Mouse (Mus musculus) cortical plate, adult 2 months (tissue): Measurements from ENCODE around the gene Smc2. TPM values are rescaled to one million over a fixed set of nuclear protein-coding genes. Genes with fewer than 3 reads are reported as not detected.
"Not testable (repeated sequence)": the region's sequence is repeated elsewhere in the genome, so short reads cannot be mapped to it uniquely, and the experiment has no call there.

Experiments used
- H3K27ac ChIP-seq: fragments of 200-500 bp; 2 replicates; pipeline ENCODE4 v1.5.1; 2012; ENCODE audit warnings: low read length, control low read depth, inconsistent platforms; ENCODE audit not compliant: insufficient read depth
- H3K4me1 ChIP-seq: fragments of 200-500 bp; 2 replicates; pipeline ENCODE4 v1.6.1; 2011; ENCODE audit warnings: low read length; ENCODE audit not compliant: control insufficient read depth, insufficient read depth
- H3K4me3 ChIP-seq: fragments of 200-500 bp; 2 replicates; pipeline ENCODE4 v1.5.1; 2011; ENCODE audit warnings: mild to moderate bottlenecking, low read length, control low read depth; ENCODE audit not compliant: insufficient read depth
- CTCF ChIP-seq: fragments of 200-500 bp; IDR thresholded peaks from 2 replicates; pipeline ENCODE4 v1.5.1; 2011; ENCODE audit warnings: mild to moderate bottlenecking, control low read depth, low read length; ENCODE audit not compliant: insufficient read depth; ENCODE audit errors: extremely low read depth
- POLR2A ChIP-seq: fragments of 200-500 bp; IDR thresholded peaks from 2 replicates; pipeline ENCODE4 v1.6.1; 2011; ENCODE audit warnings: mild to moderate bottlenecking, low read length, control low read depth; ENCODE audit not compliant: insufficient read depth; ENCODE audit errors: extremely low read depth
- polyA plus RNA-seq: library from polyadenylated mRNA; depleted of rRNA; stranded (reverse); fragments of >200 nt; gene quantifications from 2 replicates; pipeline ENCODE4 v1.2.3, GENCODE M21; 2012; rRNA removed

The Smc2 gene
- polyA plus RNA-seq, 1 experiment = 2.3 TPM

GRCm38 (mm10) chr4:52487486-52487885 lies 48.4 kb downstream of the Smc2 start:
- Histone ChIP-seq H3K4me3 (no peak overlapping the region), H3K4me1 (no peaks in the 10 kb centered on the region), H3K27ac (no peak overlapping the region)
- TF ChIP-seq CTCF (no peak), POLR2A (no peak)

- not testable (repeated sequence) for H3K27ac ChIP-seq, H3K4me1 ChIP-seq, H3K4me3 ChIP-seq
Measured at GRCm38 (mm10) chr4:52497144-52497543, 58.1 kb downstream of the Smc2 start, which contains the start of gene Vma21-ps. Gene Vma21-ps, minus strand, starts transcription at chr4:52497244.

- no peaks in the 10 kb centered on the region for H3K4me1 ChIP-seq
- H3K4me3 ChIP-seq = no peak overlapping the region
- TF ChIP-seq POLR2A (no peak), CTCF (no peak)
- no peak overlapping the region for H3K27ac ChIP-seq
Measured at GRCm38 (mm10) chr4:52517580-52517979, 78.5 kb downstream of the Smc2 start.

GRCm38 (mm10) chr4:52519301-52519700 lies 80.3 kb downstream of the Smc2 start:
- TF ChIP-seq POLR2A (no peak), CTCF (no peak)
- Histone ChIP-seq H3K4me1 (no peaks in the 10 kb centered on the region), H3K4me3 (no peak overlapping the region), H3K27ac (no peak overlapping the region)

- no peak overlapping the region for H3K27ac ChIP-seq
- no peaks in the 10 kb centered on the region for H3K4me1 ChIP-seq
- TF ChIP-seq CTCF = no peak
- TF ChIP-seq POLR2A = no peak
- no peak overlapping the region for H3K4me3 ChIP-seq
Measured at GRCm38 (mm10) chr4:52526464-52526863, 87.4 kb downstream of the Smc2 start.

GRCm38 (mm10) chr4:52530636-52531035 lies 91.6 kb downstream of the Smc2 start:
- H3K27ac ChIP-seq = no peak overlapping the region
- H3K4me3 ChIP-seq = no peak overlapping the region
- no peaks in the 10 kb centered on the region for H3K4me1 ChIP-seq
- no peak for TF ChIP-seq POLR2A
- TF ChIP-seq CTCF = no peak

Other genes with a start within 250 kb of the Smc2 start
- gene Vma21-ps, start 58.0 kb downstream of the Smc2 start, polyA plus RNA-seq = 1.1 and 2.4 TPM in 2 replicates
- not detected in 2 replicates for gene Toporsl, start 157.0 kb downstream of the Smc2 start, polyA plus RNA-seq